Mouse (Mus musculus): ENCODE data around the gene Cpne5. TPM values are rescaled to one million over a fixed set of nuclear protein-coding genes. Genes with fewer than 3 reads are reported as not detected.
"Not testable (repeated sequence)": the region's sequence is repeated elsewhere in the genome, so short reads cannot be mapped to it uniquely, and the experiment has no call there.

The Cpne5 gene
- polyA plus RNA-seq, 1 experiment from 2014 or later = 12.4 TPM

- WGBS = 52% methylated on average over 12 of the region's 12 CpGs
- H3K27me3 ChIP-seq (replicated peaks; ENCODE audit: control insufficient read depth, insufficient read depth, low read length) = no peaks in the 10 kb centered on the region
- no peaks in the 10 kb centered on the region for H3K36me3 ChIP-seq (ENCODE audit: control insufficient read depth, insufficient read depth, low read length)
- H3K9ac ChIP-seq (ENCODE audit: low read depth, low read length) = 0 out of 2 replicates have a peak overlapping the region, but pooled peaks have one; percentile 14
- no peaks in the 10 kb centered on the region for H3K9me3 ChIP-seq (ENCODE audit: control insufficient read depth, low read length)
- no peaks in the 10 kb centered on the region for H3K4me1 ChIP-seq (ENCODE audit: control insufficient read depth, insufficient read depth, low read length)
- H3K4me2 ChIP-seq (ENCODE audit: low read depth, low read length) = no peak overlapping the region
- H3K27ac ChIP-seq (replicated peaks; ENCODE audit: low read depth, low read length) = no peak overlapping the region
- DNase-seq (ENCODE audit: low spot score) (no peak), ATAC-seq (ENCODE audit: low read depth) (no peak)
- H3K4me3 ChIP-seq (ENCODE audit: low read depth, low read length) = no peak overlapping the region
Observed at GRCm38 (mm10) chr17:29120666-29121065, 117.3 kb downstream of the Cpne5 start.

- Histone ChIP-seq H3K9ac (ENCODE audit: low read depth, low read length) (no peak overlapping the region), H3K4me2 (ENCODE audit: low read depth, low read length) (no peak overlapping the region), H3K4me3 (ENCODE audit: low read depth, low read length) (no peak overlapping the region), H3K27me3 (replicated peaks; ENCODE audit: control insufficient read depth, insufficient read depth, low read length) (no peaks in the 10 kb centered on the region), H3K36me3 (ENCODE audit: control insufficient read depth, insufficient read depth, low read length) (no peaks in the 10 kb centered on the region), H3K9me3 (ENCODE audit: control insufficient read depth, low read length) (no peaks in the 10 kb centered on the region), H3K4me1 (ENCODE audit: control insufficient read depth, insufficient read depth, low read length) (no peaks in the 10 kb centered on the region), H3K27ac (replicated peaks; ENCODE audit: low read depth, low read length) (no peak overlapping the region)
- ATAC-seq (ENCODE audit: low read depth) (peak; percentile 83; the same call in 1 of the 2 replicates), DNase-seq (ENCODE audit: low spot score) (peak; percentile 84)
- WGBS = 37% methylated on average over 5 of the region's 5 CpGs
Observed at GRCm38 (mm10) chr17:29118057-29118456, 119.9 kb downstream of the Cpne5 start.

GRCm38 (mm10) chr17:29117006-29117648 lies 120.8 kb downstream of the Cpne5 start:
- Histone ChIP-seq H3K4me1 (ENCODE audit: control insufficient read depth, insufficient read depth, low read length) (no peaks in the 10 kb centered on the region), H3K9ac (ENCODE audit: low read depth, low read length) (no peak overlapping the region), H3K9me3 (ENCODE audit: control insufficient read depth, low read length) (no peaks in the 10 kb centered on the region), H3K27ac (replicated peaks; ENCODE audit: low read depth, low read length) (no peak overlapping the region), H3K4me2 (ENCODE audit: low read depth, low read length) (no peak overlapping the region), H3K27me3 (replicated peaks; ENCODE audit: control insufficient read depth, insufficient read depth, low read length) (no peaks in the 10 kb centered on the region), H3K4me3 (ENCODE audit: low read depth, low read length) (no peak overlapping the region), H3K36me3 (ENCODE audit: control insufficient read depth, insufficient read depth, low read length) (no peaks in the 10 kb centered on the region)
- ATAC-seq (ENCODE audit: low read depth) (no peak), DNase-seq (ENCODE audit: low spot score) (no peak)
- WGBS = 71% methylated on average over 8 of the region's 8 CpGs

GRCm38 (mm10) chr17:29116023-29116422 lies 121.9 kb downstream of the Cpne5 start:
- H3K9ac ChIP-seq (ENCODE audit: low read depth, low read length) = no peak overlapping the region
- no peak overlapping the region for H3K27ac ChIP-seq (replicated peaks; ENCODE audit: low read depth, low read length)
- H3K4me1 ChIP-seq (ENCODE audit: control insufficient read depth, insufficient read depth, low read length) = no peaks in the 10 kb centered on the region
- no peaks in the 10 kb centered on the region for H3K9me3 ChIP-seq (ENCODE audit: control insufficient read depth, low read length)
- no peak overlapping the region for H3K4me2 ChIP-seq (ENCODE audit: low read depth, low read length)
- DNase-seq (ENCODE audit: low spot score) (no peak), ATAC-seq (ENCODE audit: low read depth) (no peak)
- 62% methylated on average over 12 of the region's 12 CpGs for WGBS
- H3K36me3 ChIP-seq (ENCODE audit: control insufficient read depth, insufficient read depth, low read length) = no peaks in the 10 kb centered on the region
- no peaks in the 10 kb centered on the region for H3K27me3 ChIP-seq (replicated peaks; ENCODE audit: control insufficient read depth, insufficient read depth, low read length)
- H3K4me3 ChIP-seq (ENCODE audit: low read depth, low read length) = no peak overlapping the region

- H3K9ac ChIP-seq (ENCODE audit: low read depth, low read length) = no peak within 1 kb of the TSS
- no peak within 1 kb of the TSS for H3K4me3 ChIP-seq (ENCODE audit: low read depth, low read length)
- ATAC-seq (ENCODE audit: low read depth) (no peak), DNase-seq (ENCODE audit: low spot score) (no peak)
- no peak within 1 kb of the TSS for H3K4me2 ChIP-seq (ENCODE audit: low read depth, low read length)
- H3K4me1 ChIP-seq (ENCODE audit: control insufficient read depth, insufficient read depth, low read length) = no peaks in the 10 kb centered on the region
- no peaks in the 10 kb centered on the region for H3K36me3 ChIP-seq (ENCODE audit: control insufficient read depth, insufficient read depth, low read length)
- H3K27me3 ChIP-seq (replicated peaks; ENCODE audit: control insufficient read depth, insufficient read depth, low read length) = no peaks in the 10 kb centered on the region
- H3K27ac ChIP-seq (replicated peaks; ENCODE audit: low read depth, low read length) = no peak within 1 kb of the TSS
- H3K9me3 ChIP-seq (ENCODE audit: control insufficient read depth, low read length) = no peaks in the 10 kb centered on the region
- WGBS = 90% methylated on average over 13 of the region's 13 CpGs
Observed at GRCm38 (mm10) chr17:29113591-29114352, 124.2 kb downstream of the Cpne5 start, which contains the start of gene Rab44. TSS of gene Rab44 (plus strand) at chr17:29114145.

GRCm38 (mm10) chr17:29111332-29111731 lies 126.6 kb downstream of the Cpne5 start:
- Histone ChIP-seq H3K4me1 (ENCODE audit: control insufficient read depth, insufficient read depth, low read length) (no peaks in the 10 kb centered on the region), H3K4me3 (ENCODE audit: low read depth, low read length) (no peak overlapping the region), H3K9me3 (ENCODE audit: control insufficient read depth, low read length) (no peaks in the 10 kb centered on the region), H3K27ac (replicated peaks; ENCODE audit: low read depth, low read length) (no peak overlapping the region), H3K9ac (ENCODE audit: low read depth, low read length) (no peak overlapping the region), H3K36me3 (ENCODE audit: control insufficient read depth, insufficient read depth, low read length) (no peaks in the 10 kb centered on the region), H3K27me3 (replicated peaks; ENCODE audit: control insufficient read depth, insufficient read depth, low read length) (no peaks in the 10 kb centered on the region), H3K4me2 (ENCODE audit: low read depth, low read length) (no peak overlapping the region)
- ATAC-seq (ENCODE audit: low read depth) = no peak
- DNase-seq (ENCODE audit: low spot score) = no peak
- whole genome bisulfite sequencing = 80% methylated on average over 5 of the region's 5 CpGs

- H3K27me3 ChIP-seq (replicated peaks; ENCODE audit: control insufficient read depth, insufficient read depth, low read length); H3K9ac ChIP-seq (ENCODE audit: low read depth, low read length); H3K27ac ChIP-seq (replicated peaks; ENCODE audit: low read depth, low read length); H3K36me3 ChIP-seq (ENCODE audit: control insufficient read depth, insufficient read depth, low read length); H3K9me3 ChIP-seq (ENCODE audit: control insufficient read depth, low read length); ATAC-seq (ENCODE audit: low read depth); H3K4me2 ChIP-seq (ENCODE audit: low read depth, low read length); H3K4me1 ChIP-seq (ENCODE audit: control insufficient read depth, insufficient read depth, low read length); DNase-seq (ENCODE audit: low spot score); H3K4me3 ChIP-seq (ENCODE audit: low read depth, low read length): not testable (repeated sequence)
- 78% methylated on average over 6 of the region's 6 CpGs for WGBS
Observed at GRCm38 (mm10) chr17:29110356-29110755, 127.6 kb downstream of the Cpne5 start.

All from embryonic facial prominence, embryonic 14.5 days (tissue).